Mouse (Mus musculus): Measurements from ENCODE around the gene Erich6b.

The Erich6b gene

GRCm38 (mm10) chr14:75706647-75707046, 64.6 kb downstream of the Erich6b start:
- no peak for DNase-seq (ENCODE audit: low read depth, low spot score)

GRCm38 (mm10) chr14:75707771-75708170, 65.7 kb downstream of the Erich6b start:
- DNase-seq (ENCODE audit: low read depth, low spot score) = no peak

- DNase-seq (ENCODE audit: low read depth, low spot score) = no peak
Measured at GRCm38 (mm10) chr14:75708986-75709385, 66.9 kb downstream of the Erich6b start.

- DNase-seq (ENCODE audit: low read depth, low spot score) = no peak
Measured at GRCm38 (mm10) chr14:75711731-75712130, 69.7 kb downstream of the Erich6b start.

GRCm38 (mm10) chr14:75712687-75713086, 70.6 kb downstream of the Erich6b start:
- no peak for DNase-seq (ENCODE audit: low read depth, low spot score)

GRCm38 (mm10) chr14:75713661-75714060, 71.6 kb downstream of the Erich6b start:
- no peak for DNase-seq (ENCODE audit: low read depth, low spot score)

- no peak for DNase-seq (ENCODE audit: low read depth, low spot score)
Measured at GRCm38 (mm10) chr14:75716410-75716809, 74.4 kb downstream of the Erich6b start.
